Mouse (Mus musculus): ENCODE results near the gene Chrne. TPM values are rescaled to one million over a fixed set of nuclear protein-coding genes. Genes with fewer than 3 reads are reported as not detected.

The Chrne gene
- polyA plus RNA-seq, 1 experiment from 2014 or later: not detected

- WGBS: under 1% methylated on average over 59 of the region's 63 CpGs
- Histone ChIP-seq H3K27me3 (ENCODE audit: control insufficient read depth, insufficient read depth, low read length) (no peaks in the 10 kb centered on the region), H3K4me3 (replicated peaks; ENCODE audit: low read length) (peak overlapping the region; percentile 100), H3K9me3 (ENCODE audit: control insufficient read depth, low read length) (no peaks in the 10 kb centered on the region), H3K4me1 (replicated peaks; ENCODE audit: control insufficient read depth, insufficient read depth, low read length) (peaks cover 31% of the 10 kb centered on the region), H3K9ac (peak overlapping the region; percentile 100), H3K36me3 (replicated peaks; ENCODE audit: control insufficient read depth, insufficient read depth) (peaks cover 44% of the 10 kb centered on the region), H3K4me2 (replicated peaks) (peak overlapping the region; percentile 92), H3K27ac (peak overlapping the region; percentile 96)
- peak; percentile 60 for ATAC-seq (ENCODE audit: low FRiP score)
- peak; percentile 63 for DNase-seq (ENCODE audit: low spot score)
Observed at GRCm38 (mm10) chr11:70653345-70654197, 34.6 kb upstream of the Chrne start.

DNA sequence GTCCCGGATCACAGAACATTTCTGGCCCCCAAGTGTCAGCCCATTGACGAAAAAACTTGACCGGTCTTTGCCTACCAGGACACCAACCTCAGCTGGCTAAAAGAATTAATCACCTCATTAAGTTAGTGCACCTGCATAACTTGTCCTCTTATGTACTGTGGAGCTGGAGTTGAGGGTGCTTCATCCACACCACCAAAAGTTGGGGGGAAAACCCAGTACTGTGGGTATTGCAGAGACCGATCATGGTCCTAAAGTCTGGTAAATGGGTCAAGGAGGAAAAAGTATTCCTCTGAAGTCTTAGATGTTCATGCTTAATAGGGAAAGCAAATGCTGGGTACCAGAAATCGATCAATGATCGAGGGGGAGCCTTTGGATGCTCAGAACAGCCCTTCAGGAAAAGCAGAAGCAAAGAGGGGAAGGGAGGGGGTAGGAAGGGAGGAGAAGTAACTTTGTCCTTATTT is 33.9 kb upstream of the Chrne start:
- Histone ChIP-seq H3K27ac (peak overlapping the region; percentile 96; the same call in 1 of the 2 replicates), H3K9me3 (ENCODE audit: control insufficient read depth, low read length) (no peaks in the 10 kb centered on the region), H3K4me3 (replicated peaks; ENCODE audit: low read length) (peak overlapping the region; percentile 100), H3K36me3 (replicated peaks; ENCODE audit: control insufficient read depth, insufficient read depth) (peaks cover 48% of the 10 kb centered on the region), H3K4me2 (replicated peaks) (peak overlapping the region; percentile 92), H3K9ac (peak overlapping the region; percentile 100), H3K4me1 (replicated peaks; ENCODE audit: control insufficient read depth, insufficient read depth, low read length) (peaks cover 37% of the 10 kb centered on the region), H3K27me3 (ENCODE audit: control insufficient read depth, insufficient read depth, low read length) (no peaks in the 10 kb centered on the region)
- DNase-seq (ENCODE audit: low spot score) (no peak), ATAC-seq (ENCODE audit: low FRiP score) (no peak)
- 68% methylated on average over 6 of the region's 6 CpGs for WGBS

DNA sequence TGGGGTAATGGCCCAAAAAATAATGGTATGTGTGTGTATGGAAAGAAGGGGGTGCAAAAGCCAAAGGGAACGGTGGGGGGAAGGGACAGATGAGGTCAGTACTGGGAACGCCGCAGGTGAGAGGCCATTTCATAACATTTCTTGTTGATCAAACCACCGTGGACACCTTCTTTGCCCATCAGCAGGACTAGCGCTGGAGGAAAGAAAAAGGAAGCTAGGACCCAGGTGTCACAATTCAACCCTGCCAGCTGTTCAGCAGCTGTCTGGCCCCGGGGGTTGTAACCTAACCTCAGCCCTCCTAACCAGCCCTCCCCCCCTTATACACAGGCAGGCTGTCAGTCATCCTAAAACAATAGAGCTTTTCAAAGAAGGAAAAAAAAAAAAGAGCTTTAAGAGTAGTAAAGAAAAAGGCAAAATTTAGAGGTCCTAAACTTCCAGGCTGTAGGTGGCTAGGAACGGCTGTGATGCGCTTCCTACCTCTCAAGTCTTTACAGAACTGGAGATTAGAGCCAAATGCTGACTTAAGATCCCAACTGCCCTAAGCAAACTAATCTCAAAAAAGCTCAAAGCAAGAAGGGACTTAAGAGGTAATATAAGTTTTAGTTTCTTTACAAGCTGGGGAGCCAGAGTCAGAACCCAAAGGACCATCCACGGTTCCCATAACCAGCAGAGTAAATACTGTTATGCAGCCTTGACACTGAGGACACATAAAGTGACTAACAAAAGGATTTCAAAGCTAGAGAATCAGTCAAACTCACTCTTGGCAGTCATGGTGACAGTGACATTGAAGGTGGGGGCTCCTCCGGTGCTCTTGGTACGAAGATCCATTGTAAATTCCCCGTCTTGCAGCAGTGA is 33.2 kb upstream of the Chrne start:
- no peak overlapping the region; the same call in 1 of the 2 replicates for H3K9ac ChIP-seq
- H3K27me3 ChIP-seq (ENCODE audit: control insufficient read depth, insufficient read depth, low read length): no peaks in the 10 kb centered on the region
- no peak for DNase-seq (ENCODE audit: low spot score)

GRCm38 (mm10) chr11:70651391-70651790 is 32.4 kb upstream of the Chrne start:
- 84% methylated on average over 2 of the region's 2 CpGs for WGBS
- 0 out of 2 replicates have a peak overlapping the region, but pooled peaks have one; percentile 2 for H3K4me2 ChIP-seq (replicated peaks)
- DNase-seq (ENCODE audit: low spot score) (no peak), ATAC-seq (ENCODE audit: low FRiP score) (no peak)
- peaks cover 33% of the 10 kb centered on the region for H3K4me1 ChIP-seq (replicated peaks; ENCODE audit: control insufficient read depth, insufficient read depth, low read length)
- H3K9ac ChIP-seq: no peak overlapping the region
- H3K36me3 ChIP-seq (replicated peaks; ENCODE audit: control insufficient read depth, insufficient read depth): peaks cover 48% of the 10 kb centered on the region
- H3K4me3 ChIP-seq (replicated peaks; ENCODE audit: low read length): 0 out of 2 replicates have a peak overlapping the region, but pooled peaks have one; percentile 3
- H3K27ac ChIP-seq: no peak overlapping the region
- no peaks in the 10 kb centered on the region for H3K27me3 ChIP-seq (ENCODE audit: control insufficient read depth, insufficient read depth, low read length)
- H3K9me3 ChIP-seq (ENCODE audit: control insufficient read depth, low read length): no peaks in the 10 kb centered on the region

More for the DNA sequence above, 33.2 kb upstream of the Chrne start:
- 74% methylated on average over 12 of the region's 12 CpGs for WGBS
- no peak for ATAC-seq (ENCODE audit: low FRiP score)
- H3K27ac ChIP-seq: no peak overlapping the region
- peaks cover 48% of the 10 kb centered on the region for H3K36me3 ChIP-seq (replicated peaks; ENCODE audit: control insufficient read depth, insufficient read depth)
- H3K4me2 ChIP-seq (replicated peaks): peak overlapping the region; percentile 92
- H3K9me3 ChIP-seq (ENCODE audit: control insufficient read depth, low read length): no peaks in the 10 kb centered on the region
- peak overlapping the region; percentile 100 for H3K4me3 ChIP-seq (replicated peaks; ENCODE audit: low read length)
- H3K4me1 ChIP-seq (replicated peaks; ENCODE audit: control insufficient read depth, insufficient read depth, low read length): peaks cover 39% of the 10 kb centered on the region

GRCm38 (mm10) chr11:70650322-70651175 is 31.5 kb upstream of the Chrne start:
- Histone ChIP-seq H3K9ac (no peak overlapping the region), H3K4me1 (replicated peaks; ENCODE audit: control insufficient read depth, insufficient read depth, low read length) (peaks cover 33% of the 10 kb centered on the region), H3K36me3 (replicated peaks; ENCODE audit: control insufficient read depth, insufficient read depth) (peaks cover 49% of the 10 kb centered on the region), H3K4me3 (replicated peaks; ENCODE audit: low read length) (no peak overlapping the region), H3K9me3 (ENCODE audit: control insufficient read depth, low read length) (no peaks in the 10 kb centered on the region), H3K27ac (no peak overlapping the region), H3K27me3 (ENCODE audit: control insufficient read depth, insufficient read depth, low read length) (no peaks in the 10 kb centered on the region), H3K4me2 (replicated peaks) (no peak overlapping the region)
- ATAC-seq (ENCODE audit: low FRiP score) (no peak), DNase-seq (ENCODE audit: low spot score) (no peak)
- 86% methylated on average over 12 of the region's 12 CpGs for WGBS

GRCm38 (mm10) chr11:70649185-70649734 is 30.2 kb upstream of the Chrne start:
- Histone ChIP-seq H3K27me3 (ENCODE audit: control insufficient read depth, insufficient read depth, low read length) (no peaks in the 10 kb centered on the region), H3K4me2 (replicated peaks) (peak overlapping the region; percentile 100), H3K27ac (no peak overlapping the region), H3K4me3 (replicated peaks; ENCODE audit: low read length) (no peak overlapping the region), H3K36me3 (replicated peaks; ENCODE audit: control insufficient read depth, insufficient read depth) (peaks cover 61% of the 10 kb centered on the region), H3K9ac (no peak overlapping the region), H3K4me1 (replicated peaks; ENCODE audit: control insufficient read depth, insufficient read depth, low read length) (peaks cover 34% of the 10 kb centered on the region), H3K9me3 (ENCODE audit: control insufficient read depth, low read length) (no peaks in the 10 kb centered on the region)
- WGBS: 88% methylated on average over 8 of the region's 8 CpGs
- DNase-seq (ENCODE audit: low spot score) (no peak), ATAC-seq (ENCODE audit: low FRiP score) (no peak)

DNA sequence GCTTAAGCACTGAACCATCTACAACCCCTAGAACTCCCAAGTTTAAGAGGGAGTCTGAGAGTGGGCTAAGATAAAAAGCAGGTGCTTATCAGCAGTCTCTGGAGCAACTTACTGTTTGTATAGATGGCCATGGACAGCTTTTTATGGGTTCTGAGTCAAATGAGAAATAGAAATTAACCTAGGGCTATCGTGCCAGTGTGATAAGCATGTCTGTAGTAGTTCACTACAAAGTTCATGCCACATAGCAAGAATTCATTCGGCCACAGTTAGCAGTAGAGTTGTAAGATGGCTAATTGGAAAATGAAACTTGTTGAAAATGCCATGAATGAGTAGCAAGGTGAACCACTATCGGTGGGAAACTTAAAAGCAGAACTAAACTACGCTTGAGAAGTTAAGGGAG is 29.5 kb upstream of the Chrne start:
- Histone ChIP-seq H3K4me1 (replicated peaks; ENCODE audit: control insufficient read depth, insufficient read depth, low read length) (peaks cover 34% of the 10 kb centered on the region), H3K4me2 (replicated peaks) (peak overlapping the region; percentile 100), H3K9ac (0 out of 2 replicates have a peak overlapping the region, but pooled peaks have one; percentile 80), H3K4me3 (replicated peaks; ENCODE audit: low read length) (peak overlapping the region; percentile 74), H3K27ac (no peak overlapping the region), H3K9me3 (ENCODE audit: control insufficient read depth, low read length) (no peaks in the 10 kb centered on the region), H3K36me3 (replicated peaks; ENCODE audit: control insufficient read depth, insufficient read depth) (peaks cover 69% of the 10 kb centered on the region), H3K27me3 (ENCODE audit: control insufficient read depth, insufficient read depth, low read length) (no peaks in the 10 kb centered on the region)
- WGBS: 90% methylated on average over 4 of the region's 4 CpGs
- no peak for DNase-seq (ENCODE audit: low spot score)
- ATAC-seq (ENCODE audit: low FRiP score): no peak

- H3K4me2 ChIP-seq (replicated peaks): peak overlapping the region; percentile 100
- H3K4me1 ChIP-seq (replicated peaks; ENCODE audit: control insufficient read depth, insufficient read depth, low read length): peaks cover 30% of the 10 kb centered on the region
- H3K36me3 ChIP-seq (replicated peaks; ENCODE audit: control insufficient read depth, insufficient read depth): peaks cover 73% of the 10 kb centered on the region
- WGBS: 4% methylated on average over 28 of the region's 28 CpGs
- ATAC-seq (ENCODE audit: low FRiP score): peak; percentile 1; the same call in 1 of the 2 replicates
- peak overlapping the region; percentile 74 for H3K4me3 ChIP-seq (replicated peaks; ENCODE audit: low read length)
- H3K27me3 ChIP-seq (ENCODE audit: control insufficient read depth, insufficient read depth, low read length): no peaks in the 10 kb centered on the region
- peak overlapping the region; percentile 80 for H3K9ac ChIP-seq
- H3K27ac ChIP-seq: peak overlapping the region; percentile 88
- no peaks in the 10 kb centered on the region for H3K9me3 ChIP-seq (ENCODE audit: control insufficient read depth, low read length)
- DNase-seq (ENCODE audit: low spot score): no peak
Observed at GRCm38 (mm10) chr11:70647716-70648420, 28.9 kb upstream of the Chrne start.
